ENCODE assay signal across 8 mouse cellular contexts in the genomic region with DNA sequence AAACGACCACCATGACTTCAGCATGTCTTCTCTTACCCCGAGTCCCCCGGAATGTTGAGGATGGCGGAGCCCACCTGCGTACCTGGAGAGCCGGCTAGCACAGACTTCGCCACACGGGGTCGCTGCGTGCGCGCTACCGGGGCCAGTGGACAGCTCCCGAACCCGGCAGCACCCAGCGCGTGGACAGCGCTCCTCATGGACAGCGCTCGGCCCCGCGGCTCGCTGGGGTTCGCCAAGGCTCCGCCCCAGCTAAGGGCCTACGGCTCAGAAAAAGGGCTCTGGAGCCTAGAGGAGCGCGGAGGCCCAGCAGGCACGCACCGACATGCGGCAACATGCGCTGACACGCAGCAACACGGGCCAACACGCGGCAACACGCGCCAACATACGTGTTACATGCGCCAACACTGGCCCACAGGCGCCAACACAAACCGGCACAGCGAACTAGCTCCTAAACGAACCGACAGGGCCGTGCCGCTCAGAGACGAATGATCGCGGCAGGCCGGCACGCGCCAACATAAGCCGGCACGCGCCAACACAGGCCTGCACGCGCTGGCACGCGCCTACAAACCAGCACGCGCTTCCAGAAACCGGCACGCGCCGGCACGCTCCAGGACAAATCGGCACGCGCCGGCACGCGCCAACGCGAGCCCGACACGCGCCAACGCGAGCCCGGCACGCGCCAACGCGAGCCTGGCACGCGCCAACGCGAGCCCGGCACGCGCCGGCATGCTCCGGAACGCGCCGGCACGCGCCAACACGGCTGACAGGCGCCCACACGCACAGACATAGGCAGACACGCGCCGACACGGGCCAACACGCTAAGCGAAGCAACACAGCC. TPM values are rescaled to one million over a fixed set of nuclear protein-coding genes. Genes with fewer than 3 reads are reported as not detected.
DNase-seq lines count a peak whose midpoint lies in the region; ATAC-seq lines count a peak whose summit lies in the region.

No protein-coding gene starts in this region.

- H3K4me2 ChIP-seq in hindbrain, embryonic 16.5 days (ENCODE audit: low read length), result peak overlapping the region; percentile 62

- H3K27ac ChIP-seq in hindbrain, embryonic 16.5 days (ENCODE audit: low read depth, low read length), result peak overlapping the region; percentile 86

- 58% methylated on average over 104 of the region's 108 CpGs for WGBS in hindbrain, embryonic 16.5 days

- H3K9me3 ChIP-seq in hindbrain, embryonic 16.5 days (ENCODE audit: control insufficient read depth, low read length), result peaks cover 21% of the 10 kb centered on the region

- peak overlapping the region; percentile 64 for H3K9ac ChIP-seq in hindbrain, embryonic 16.5 days (ENCODE audit: low read depth, low read length)

- no peaks in the 10 kb centered on the region for H3K4me1 ChIP-seq in hindbrain, embryonic 16.5 days (ENCODE audit: control insufficient read depth, insufficient read depth, low read depth, low read length)

- H3K36me3 ChIP-seq in hindbrain, embryonic 16.5 days (ENCODE audit: control insufficient read depth, insufficient read depth, low read length), result peaks cover 2% of the 10 kb centered on the region; the same call in 1 of the 2 replicates

- peak; percentile 94 for ATAC-seq in hindbrain, embryonic 16.5 days

- H3K4me3 ChIP-seq in hindbrain, embryonic 16.5 days (ENCODE audit: low read length), result peak overlapping the region; percentile 47

- peak; percentile 68 to 71 for DNase-seq in adrenal gland, adult 18-20 months (ENCODE audit: low spot score in 2 of 2)
- DNase-seq in cerebellum, postnatal 4 days (ENCODE audit: low spot score in 2 of 2), result peak; percentile 66 to 82
- DNase-seq in gastrocnemius, postnatal 10 days, result peak; percentile 83
- peak; percentile 61 for DNase-seq in left cerebral cortex, adult 11 months (ENCODE audit: low spot score)
- peak; percentile 82 for DNase-seq in lung, postnatal 10 days
- peak; percentile 85 for DNase-seq in retina, postnatal 1 day
- DNase-seq in B cell, adult 2 months, result no peak

- peaks cover 18% of the 10 kb centered on the region for H3K27me3 ChIP-seq in hindbrain, embryonic 16.5 days (replicated peaks; ENCODE audit: control insufficient read depth, insufficient read depth, low read length)

RNA-seq across cellular contexts. Expression of gene Grb10, which starts 12.5 kb away (rescaled TPM):
- 10 to 100 TPM; 61.1 to 71.2 TPM for total RNA-seq in adrenal gland, adult 18-20 months (2021)
- 100 to 1,000 TPM; 410 to 422 TPM for total RNA-seq in gastrocnemius, postnatal 10 days (2021)
- 72.7 and 102 TPM in 2 replicates for polyA plus RNA-seq in hindbrain, embryonic 16.5 days (2015; fragmentation: Nextera tagmentation; extraction: Ambion mirVana)

Comparison
In these comparisons a context has a peak if more than half of its experiments do, and no peak if none do; other contexts are left out.
1. DNase-seq: peak in adrenal gland, adult 18-20 months (2 of 2), cerebellum, postnatal 4 days (2 of 2), gastrocnemius, postnatal 10 days (single experiment), left cerebral cortex, adult 11 months (single experiment), lung, postnatal 10 days (single experiment) and retina, postnatal 1 day (single experiment); none in B cell, adult 2 months (0 of 2).
2. RNA of gene Grb10, which starts 12.5 kb away (total RNA-seq): 410 to 422 TPM in gastrocnemius, postnatal 10 days; 61.1 to 71.2 TPM in adrenal gland, adult 18-20 months; every median in the first group is over 4 times any median in the second.